Mouse (Mus musculus) limb, embryonic 11.5 days (tissue): Measurements from ENCODE around the gene Rbfox3. TPM values are rescaled to one million over a fixed set of nuclear protein-coding genes. Genes with fewer than 3 reads are reported as not detected.

Experiments used
- ATAC-seq: fragments of 200-750 bp; cut with Nextera tagmentation; 2 replicates; pipeline ENCODE4 v1.8.0; 2017; ENCODE audit warnings: low read depth; ENCODE audit not compliant: insufficient number of reproducible peaks, low FRiP score, low TSS enrichment
- DNase-seq: peaks from one replicate; pipeline ENCODE4 v3.0.0-alpha.2; 2015; ENCODE audit warnings: low spot score
- H3K27ac ChIP-seq: fragments of 300-500 bp; sonication (generic); replicated peaks from 2 replicates; pipeline ENCODE4 v1.5.1; 2014; ENCODE audit warnings: low read depth, mild to moderate bottlenecking, low read length
- H3K27me3 ChIP-seq: fragments of 300-500 bp; sonication (generic); 2 replicates; pipeline ENCODE4 v1.6.1; 2014; ENCODE audit warnings: mild to moderate bottlenecking, low read length, mixed read lengths; ENCODE audit not compliant: control insufficient read depth, insufficient read depth
- H3K36me3 ChIP-seq: fragments of 300-500 bp; sonication (generic); 2 replicates; pipeline ENCODE4 v1.6.1; 2014; ENCODE audit warnings: mild to moderate bottlenecking, low read length, moderate library complexity, mixed read lengths; ENCODE audit not compliant: control insufficient read depth, insufficient read depth
- H3K4me1 ChIP-seq: fragments of 300-500 bp; sonication (generic); 2 replicates; pipeline ENCODE4 v1.6.1; 2014; ENCODE audit warnings: low read length, mixed read lengths; ENCODE audit not compliant: control insufficient read depth, insufficient read depth
- H3K4me2 ChIP-seq: fragments of 300-500 bp; sonication (generic); 2 replicates; pipeline ENCODE4 v1.6.1; 2014; ENCODE audit warnings: low read depth, mild to moderate bottlenecking, moderate library complexity; ENCODE audit not compliant: severe bottlenecking
- H3K4me3 ChIP-seq: fragments of 300-500 bp; sonication (generic); 2 replicates; pipeline ENCODE4 v1.5.1; 2014; ENCODE audit warnings: low read depth, low read length
- H3K9ac ChIP-seq: fragments of 300-500 bp; sonication (generic); 2 replicates; pipeline ENCODE4 v1.6.1; 2014; ENCODE audit warnings: mild to moderate bottlenecking, low read length
- H3K9me3 ChIP-seq: fragments of 300-500 bp; sonication (generic); 2 replicates; pipeline ENCODE4 v1.6.1; 2016; ENCODE audit warnings: low read length; ENCODE audit not compliant: control insufficient read depth
- WGBS: fragments of 180-500 bp; shearing (Covaris S2); extraction: QIAGEN DNeasy Blood & Tissue Kit; methylation state at CpG from one replicate; pipeline ENCODE4 v1.1.7; 2014; 5-methylcytosine and 5-hydroxymethylcytosine counted together
- polyA plus RNA-seq: library from polyadenylated mRNA; unstranded; fragments of >200 nt; fragmentation: Nextera tagmentation; extraction: Ambion mirVana; gene quantifications from 2 replicates; pipeline ENCODE4 v1.2.1, GENCODE M21; 2014

Gene Rbfox3
- polyA plus RNA-seq, 1 experiment from 2014 or later, result 1.9 TPM

DNA sequence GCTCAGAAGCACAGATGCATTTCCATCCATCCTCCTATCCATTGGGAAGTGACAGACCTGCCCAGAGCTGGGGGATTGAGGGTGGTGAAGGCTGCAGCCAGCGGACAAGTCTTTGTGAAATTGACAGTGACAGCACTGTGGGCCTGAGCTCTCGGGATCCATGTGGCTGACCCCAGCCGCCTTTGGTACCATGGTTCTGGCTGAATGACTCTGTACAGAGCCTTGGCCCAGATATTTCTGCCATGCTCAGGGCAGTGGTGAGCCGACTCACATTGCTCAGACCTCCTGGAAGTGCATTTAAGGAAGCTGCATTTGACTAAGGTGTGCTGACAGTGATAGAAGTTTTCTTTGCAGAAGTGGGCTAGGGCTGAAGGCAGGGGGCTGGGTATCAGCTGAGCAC is 144.0 kb downstream of the Rbfox3 start:
- Histone ChIP-seq H3K27me3 (no peaks in the 10 kb centered on the region), H3K4me2 (no peak overlapping the region), H3K4me3 (no peak overlapping the region), H3K9ac (no peak overlapping the region), H3K4me1 (peaks cover 12% of the 10 kb centered on the region), H3K36me3 (no peaks in the 10 kb centered on the region), H3K27ac (no peak overlapping the region), H3K9me3 (no peaks in the 10 kb centered on the region)
- ATAC-seq, result no peak
- 69% methylated on average over 4 of the region's 4 CpGs for WGBS
- DNase-seq, result no peak

DNA sequence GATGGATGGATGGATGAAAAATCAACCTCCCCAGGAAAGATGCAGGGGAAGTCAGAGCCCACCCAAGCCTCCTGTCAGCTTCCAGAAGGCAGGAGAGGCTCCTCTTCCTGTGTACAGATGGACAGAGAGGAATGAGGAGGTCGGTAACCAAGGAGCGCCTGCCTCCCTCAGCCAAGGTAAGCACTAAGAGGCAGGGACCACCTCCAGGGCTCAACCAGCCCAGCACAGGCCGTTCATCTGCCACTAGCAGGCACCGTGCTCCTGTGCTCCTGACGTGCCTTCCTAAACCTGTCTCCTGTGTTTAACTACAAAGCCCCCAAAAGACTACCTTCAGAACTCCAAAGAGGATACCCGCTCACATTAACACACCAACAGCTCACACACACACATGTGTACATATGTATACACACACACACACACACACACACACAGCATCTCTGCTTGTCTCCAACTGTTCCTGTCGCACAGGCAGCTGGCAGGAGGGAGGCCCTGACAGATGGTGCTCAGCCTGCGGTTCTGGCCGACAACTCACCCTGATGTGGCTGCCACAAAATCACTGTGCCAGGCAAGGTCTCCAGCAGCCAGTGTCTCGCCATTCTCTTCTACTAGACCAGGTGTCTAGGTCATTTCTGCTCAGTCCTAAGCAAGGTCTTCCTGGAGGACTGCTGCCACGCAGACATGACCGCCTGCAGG is 151.0 kb downstream of the Rbfox3 start:
- WGBS, result 84% methylated on average over 12 of the region's 12 CpGs
- ATAC-seq, result no peak
- no peak overlapping the region for H3K9ac ChIP-seq
- no peak for DNase-seq
- no peak overlapping the region for H3K4me3 ChIP-seq
- no peak overlapping the region for H3K4me2 ChIP-seq
- no peaks in the 10 kb centered on the region for H3K4me1 ChIP-seq
- H3K27ac ChIP-seq, result no peak overlapping the region
- H3K36me3 ChIP-seq, result no peaks in the 10 kb centered on the region
- no peaks in the 10 kb centered on the region for H3K9me3 ChIP-seq
- no peaks in the 10 kb centered on the region for H3K27me3 ChIP-seq

DNA sequence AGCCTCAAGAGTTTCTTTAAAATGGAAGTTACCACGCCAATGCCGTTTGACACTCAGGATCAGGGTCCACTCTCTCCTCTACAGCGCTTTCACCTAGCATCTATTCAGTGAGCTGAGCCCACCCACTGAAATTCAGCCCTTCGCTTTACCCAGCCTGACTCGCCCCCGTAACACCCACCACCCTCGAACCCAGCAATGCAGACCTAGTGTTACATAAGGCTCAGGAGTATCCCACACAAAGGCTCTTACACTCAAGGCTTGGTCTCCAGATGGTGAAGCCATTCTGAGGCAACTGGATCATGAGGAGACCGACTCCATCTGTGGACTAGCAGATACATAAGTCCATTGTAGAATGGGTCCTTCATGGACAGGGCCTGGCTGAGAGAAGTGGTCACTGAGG is 152.2 kb downstream of the Rbfox3 start:
- H3K4me1 ChIP-seq, result no peaks in the 10 kb centered on the region
- H3K4me3 ChIP-seq, result no peak overlapping the region
- no peak for ATAC-seq
- H3K27me3 ChIP-seq, result no peaks in the 10 kb centered on the region
- no peak overlapping the region for H3K27ac ChIP-seq
- no peaks in the 10 kb centered on the region for H3K36me3 ChIP-seq
- no peak overlapping the region for H3K4me2 ChIP-seq
- no peak for DNase-seq
- 85% methylated on average over 8 of the region's 8 CpGs for WGBS
- H3K9ac ChIP-seq, result no peak overlapping the region
- no peaks in the 10 kb centered on the region for H3K9me3 ChIP-seq

DNA sequence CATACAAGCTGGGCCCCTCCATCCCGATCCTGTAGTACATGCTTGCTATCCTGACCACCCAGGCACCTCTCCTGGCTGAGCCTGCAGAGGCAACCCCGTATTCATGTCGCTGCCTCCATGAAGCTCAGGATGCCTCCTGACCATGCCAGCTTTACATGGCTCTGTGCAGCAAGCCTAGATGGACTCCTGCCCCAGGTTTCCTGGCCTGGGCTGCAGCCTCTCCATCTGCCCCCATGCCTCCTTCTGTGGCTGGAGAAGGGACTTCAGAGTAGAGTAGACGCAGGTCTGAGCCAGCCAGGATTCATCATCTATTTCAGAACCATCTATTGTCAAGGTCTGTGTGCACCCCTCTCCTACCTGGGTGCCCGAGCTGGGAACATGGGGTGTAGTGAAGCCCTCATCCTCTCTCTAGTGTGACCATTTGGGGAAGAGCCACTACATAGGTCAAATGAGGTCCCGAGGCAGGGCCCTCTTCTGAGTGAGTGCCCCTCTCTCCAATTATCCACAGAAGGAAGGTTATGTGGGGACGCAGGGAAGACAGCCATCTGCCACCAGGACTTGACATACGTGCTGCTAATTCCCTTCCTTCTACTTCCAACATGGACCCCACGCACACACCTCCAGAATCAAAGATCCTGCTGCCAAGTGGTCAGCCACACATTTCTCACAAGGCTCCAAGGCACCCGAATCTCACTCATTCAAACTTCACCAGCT is 153.0 kb downstream of the Rbfox3 start:
- whole genome bisulfite sequencing, result 87% methylated on average over 10 of the region's 10 CpGs
- Histone ChIP-seq H3K9me3 (no peaks in the 10 kb centered on the region), H3K4me3 (no peak overlapping the region), H3K4me2 (no peak overlapping the region), H3K27me3 (no peaks in the 10 kb centered on the region), H3K27ac (no peak overlapping the region), H3K9ac (no peak overlapping the region), H3K36me3 (no peaks in the 10 kb centered on the region), H3K4me1 (no peaks in the 10 kb centered on the region)
- ATAC-seq (no peak), DNase-seq (no peak)

DNA sequence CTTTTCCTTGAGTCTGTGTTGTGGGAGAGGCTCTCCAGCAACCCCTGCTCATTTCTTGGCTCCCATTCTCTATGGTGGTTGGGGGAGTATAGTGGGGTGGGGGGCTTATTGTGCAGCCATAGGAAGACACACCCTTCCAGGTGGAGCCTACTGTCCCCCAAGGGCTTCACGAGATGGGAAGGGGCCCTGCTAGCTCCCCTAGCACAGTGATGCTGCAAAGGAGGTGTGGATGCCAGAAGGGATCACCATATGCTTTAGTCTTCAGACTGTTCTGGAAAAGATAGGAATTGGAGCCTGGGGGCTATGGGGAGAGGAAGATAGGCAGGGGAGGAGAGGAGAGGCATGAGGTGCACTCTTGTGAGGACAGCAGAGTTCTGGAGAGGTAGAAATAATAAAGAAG is 153.9 kb downstream of the Rbfox3 start:
- Histone ChIP-seq H3K36me3 (no peaks in the 10 kb centered on the region), H3K27me3 (no peaks in the 10 kb centered on the region), H3K4me1 (no peaks in the 10 kb centered on the region), H3K9ac (no peak overlapping the region), H3K4me3 (no peak overlapping the region), H3K27ac (no peak overlapping the region), H3K9me3 (no peaks in the 10 kb centered on the region), H3K4me2 (no peak overlapping the region)
- no peak for DNase-seq
- no peak for ATAC-seq
- 92% methylated on average over 1 of the region's 1 CpGs for WGBS

DNA sequence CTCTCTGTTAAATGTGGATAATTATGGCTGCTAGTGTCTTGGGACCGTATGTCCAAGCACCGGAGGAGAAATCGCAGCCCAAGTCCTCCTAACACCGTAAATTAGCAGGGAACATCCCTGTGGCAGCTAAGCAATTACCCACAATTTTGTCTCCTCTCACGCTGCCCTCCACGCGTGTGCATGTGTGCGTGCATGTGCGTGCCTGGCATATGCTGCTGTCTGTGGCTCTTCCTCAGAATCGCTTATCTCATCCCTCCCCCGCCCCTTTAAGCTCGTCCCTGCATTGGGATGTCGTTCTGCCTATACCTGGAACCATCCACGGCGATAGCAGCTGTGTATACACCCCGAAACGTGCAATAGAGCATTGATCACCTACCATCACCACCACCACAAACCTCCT is 156.4 kb downstream of the Rbfox3 start:
- Histone ChIP-seq H3K9me3 (no peaks in the 10 kb centered on the region), H3K36me3 (no peaks in the 10 kb centered on the region), H3K4me1 (no peaks in the 10 kb centered on the region), H3K4me3 (no peak overlapping the region), H3K27me3 (no peaks in the 10 kb centered on the region), H3K4me2 (no peak overlapping the region), H3K9ac (no peak overlapping the region), H3K27ac (no peak overlapping the region)
- WGBS, result 88% methylated on average over 17 of the region's 17 CpGs
- DNase-seq (no peak), ATAC-seq (no peak)

DNA sequence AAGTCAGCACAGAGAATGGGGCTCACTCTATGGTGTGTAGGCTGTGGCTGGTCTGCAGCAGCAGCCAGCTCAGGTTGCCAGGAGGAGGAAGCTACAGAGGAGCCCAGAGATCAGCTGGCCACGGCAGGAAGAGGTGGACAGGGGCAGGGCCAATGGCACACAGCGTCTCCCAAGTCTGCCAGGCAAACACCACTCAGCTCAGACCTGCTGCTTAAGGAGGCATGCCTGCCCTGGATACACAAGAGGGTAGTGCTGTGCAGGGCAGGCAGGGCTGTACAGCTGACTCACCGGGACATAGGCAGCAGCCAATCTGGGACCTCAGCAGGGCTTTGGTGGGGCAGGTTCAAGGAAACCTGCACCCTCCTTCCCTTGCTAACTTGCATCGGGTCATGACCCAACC is 156.9 kb downstream of the Rbfox3 start:
- H3K27ac ChIP-seq, result no peak overlapping the region
- no peaks in the 10 kb centered on the region for H3K9me3 ChIP-seq
- H3K4me2 ChIP-seq, result no peak overlapping the region
- DNase-seq (no peak), ATAC-seq (no peak)
- no peaks in the 10 kb centered on the region for H3K4me1 ChIP-seq
- H3K27me3 ChIP-seq, result no peaks in the 10 kb centered on the region
- no peak overlapping the region for H3K4me3 ChIP-seq
- H3K9ac ChIP-seq, result no peak overlapping the region
- 58% methylated on average over 4 of the region's 4 CpGs for WGBS
- no peaks in the 10 kb centered on the region for H3K36me3 ChIP-seq

DNA sequence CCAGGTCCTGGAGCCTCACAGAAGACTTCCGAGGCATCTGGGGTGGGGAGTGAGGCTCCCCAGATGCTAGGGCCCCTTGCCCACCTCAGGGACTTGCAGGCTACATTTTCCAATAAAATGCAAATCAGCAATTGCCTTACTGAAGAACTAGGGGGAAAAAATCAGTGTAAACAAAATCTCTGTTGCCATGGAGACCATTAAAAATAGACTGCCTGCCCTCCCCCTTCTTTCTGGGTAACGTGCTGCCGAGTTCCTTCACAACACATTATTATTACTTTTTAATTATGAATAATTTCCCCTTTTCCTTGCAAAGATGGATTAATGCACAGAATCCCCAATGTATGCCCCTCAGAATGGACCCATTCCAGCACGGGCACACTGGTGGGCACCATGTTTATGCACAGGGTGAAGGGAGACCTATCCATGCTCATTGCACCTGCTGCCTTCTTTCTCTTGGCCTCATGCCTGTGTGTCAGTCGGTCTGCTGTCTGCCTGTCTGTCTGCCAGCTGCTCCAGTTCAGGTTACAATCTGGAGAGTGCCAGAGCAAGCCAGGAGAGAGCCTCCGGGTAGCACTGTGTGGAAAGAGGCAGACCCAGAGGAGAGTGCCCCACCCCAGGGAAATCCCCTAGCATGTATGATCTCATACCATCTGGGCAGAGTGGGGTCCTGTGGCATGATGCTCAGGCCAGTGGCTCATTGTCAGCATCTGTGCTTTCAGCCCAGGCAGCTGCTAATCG is 159.3 kb downstream of the Rbfox3 start:
- H3K36me3 ChIP-seq, result no peaks in the 10 kb centered on the region
- H3K4me1 ChIP-seq, result no peaks in the 10 kb centered on the region
- H3K9me3 ChIP-seq, result no peaks in the 10 kb centered on the region
- no peaks in the 10 kb centered on the region for H3K27me3 ChIP-seq
- H3K9ac ChIP-seq, result no peak overlapping the region
- H3K27ac ChIP-seq, result no peak overlapping the region
- no peak overlapping the region for H3K4me3 ChIP-seq
- DNase-seq (no peak), ATAC-seq (no peak)
- H3K4me2 ChIP-seq, result no peak overlapping the region
- 71% methylated on average over 7 of the region's 7 CpGs for WGBS
